Mouse (Mus musculus) right cerebral cortex, postnatal 4 days (tissue): ENCODE measurements around the gene AC109138.7.
A peak's percentile ranks its signal among the peaks of the same experiment; 100 is the strongest.

ENCODE experiments used
- DNase-seq: peaks from one replicate; pipeline ENCODE4 v3.0.0-alpha.2; 2022

The AC109138.7 gene

DNA sequence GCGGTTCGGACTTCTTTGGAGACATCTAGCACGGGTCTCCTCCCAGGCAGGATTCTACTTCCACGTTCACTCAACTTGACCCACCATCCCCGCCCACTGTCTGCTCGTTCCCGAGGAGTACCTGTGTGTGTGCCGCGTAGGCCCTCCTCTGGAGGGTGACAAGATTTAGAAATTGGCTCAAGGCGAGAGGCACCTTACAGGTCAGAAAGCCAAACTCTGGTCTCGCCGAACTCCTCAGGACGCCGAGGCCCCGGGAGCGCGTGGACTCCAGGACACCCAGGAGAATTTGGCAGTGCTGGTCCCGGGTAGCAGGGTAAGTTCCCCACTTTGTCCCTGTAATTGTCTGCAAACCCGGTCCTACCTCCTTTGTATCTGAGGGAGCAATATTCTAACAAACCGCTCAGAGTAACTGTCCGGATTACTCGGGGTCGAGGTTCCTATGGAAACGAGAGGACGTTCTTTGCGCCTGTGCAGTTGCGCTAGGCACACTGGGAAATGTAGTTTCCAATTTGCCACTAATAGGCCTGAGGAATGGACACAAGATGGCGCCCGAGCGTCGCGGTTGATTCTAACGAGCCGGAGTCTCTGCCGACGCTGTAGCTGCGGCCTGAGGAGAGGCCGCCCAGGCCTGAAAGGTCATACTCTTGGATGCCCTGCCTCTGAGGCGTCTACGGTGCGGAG is 43.2 kb downstream of the AC109138.7 start:
- peak; percentile 96 for DNase-seq

DNA sequence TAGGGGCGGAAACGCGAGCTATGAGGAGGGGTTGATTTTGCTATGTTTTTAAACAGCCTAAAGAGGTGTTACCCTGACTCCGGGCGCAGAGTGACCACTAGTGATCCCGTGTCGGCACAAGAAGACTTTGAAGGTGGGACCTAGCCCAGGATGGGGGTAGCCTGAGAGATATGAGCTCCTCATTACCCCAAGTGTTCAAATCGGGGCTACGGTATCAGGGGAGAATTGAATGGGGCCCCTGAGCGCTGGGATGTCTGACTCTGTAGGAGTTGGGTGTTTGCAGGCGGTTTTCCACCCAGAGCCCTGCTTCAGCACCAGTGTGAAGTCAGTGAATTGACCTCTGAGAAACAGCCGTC is 43.7 kb downstream of the AC109138.7 start:
- DNase-seq: no peak

- no peak for DNase-seq
Observed at GRCm38 (mm10) chr19:4261038-4261698, 47.0 kb downstream of the AC109138.7 start.

DNA sequence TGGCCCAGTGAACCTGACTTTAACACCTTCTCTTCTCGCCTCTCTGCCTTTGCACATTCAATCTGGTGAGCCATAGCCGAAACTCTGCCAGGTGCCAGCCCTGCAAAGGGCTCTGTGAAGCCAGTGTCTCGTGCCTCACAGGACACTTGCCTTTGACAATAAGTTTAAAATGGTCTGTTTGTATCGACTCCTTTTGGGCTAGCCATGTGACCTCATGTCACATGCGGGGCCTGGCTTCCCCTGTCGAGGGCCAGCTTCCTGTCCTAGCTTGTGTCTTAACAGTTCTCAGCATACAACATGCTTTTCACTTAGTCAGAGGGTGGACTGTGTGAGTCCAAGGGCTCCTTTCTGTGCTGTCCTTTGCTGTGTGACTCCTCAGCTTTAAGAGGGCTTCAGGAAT is 48.6 kb downstream of the AC109138.7 start:
- no peak for DNase-seq

DNA sequence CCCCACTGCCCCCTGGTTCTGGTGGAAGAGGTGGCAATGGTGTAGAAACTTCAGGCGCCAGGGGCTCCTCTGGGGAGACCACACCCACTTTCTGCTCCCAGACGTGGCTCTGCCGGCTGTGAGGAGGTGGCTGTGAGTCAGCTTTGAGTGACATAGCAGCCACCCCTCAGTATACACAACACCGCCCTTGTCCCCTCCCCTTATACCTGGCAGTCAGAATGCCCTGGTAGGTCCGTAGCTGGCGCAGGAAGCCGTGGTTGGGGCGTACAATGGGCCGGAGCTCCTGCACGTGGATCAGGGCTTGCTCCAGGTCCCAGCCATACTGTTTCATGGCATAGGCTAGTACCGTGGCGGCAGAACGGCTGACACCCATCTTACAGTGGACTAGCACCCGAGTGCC is 49.5 kb downstream of the AC109138.7 start:
- DNase-seq: no peak

GRCm38 (mm10) chr19:4264171-4264780 is 50.1 kb downstream of the AC109138.7 start:
- DNase-seq: no peak

DNA sequence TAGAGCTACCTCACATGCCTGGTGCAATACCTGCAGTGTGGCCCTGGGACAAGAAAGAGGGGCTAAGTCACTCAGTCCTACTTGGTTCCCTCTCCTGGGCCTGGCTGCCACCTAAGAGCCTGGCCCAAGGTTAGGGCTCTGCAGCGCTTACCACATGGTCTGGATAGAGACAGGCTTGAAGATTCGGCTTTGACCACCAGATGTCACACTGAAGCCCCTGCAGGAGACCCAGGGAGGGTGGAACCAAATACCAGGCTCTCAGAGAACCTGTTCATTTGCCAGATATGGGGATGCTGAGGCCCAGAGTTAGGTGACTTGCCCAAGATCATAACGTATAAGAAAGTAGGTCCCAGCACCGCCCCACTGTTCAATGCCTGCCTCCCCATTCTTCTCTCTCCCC is 51.8 kb downstream of the AC109138.7 start:
- DNase-seq: no peak

- DNase-seq: no peak
Observed at GRCm38 (mm10) chr19:4268566-4269361, 54.6 kb downstream of the AC109138.7 start, which contains the start of gene Ssh3. Gene Ssh3 (minus strand): TSS chr19:4269180.

- no peak for DNase-seq
Observed at GRCm38 (mm10) chr19:4270187-4270586, 56.0 kb downstream of the AC109138.7 start.

DNA sequence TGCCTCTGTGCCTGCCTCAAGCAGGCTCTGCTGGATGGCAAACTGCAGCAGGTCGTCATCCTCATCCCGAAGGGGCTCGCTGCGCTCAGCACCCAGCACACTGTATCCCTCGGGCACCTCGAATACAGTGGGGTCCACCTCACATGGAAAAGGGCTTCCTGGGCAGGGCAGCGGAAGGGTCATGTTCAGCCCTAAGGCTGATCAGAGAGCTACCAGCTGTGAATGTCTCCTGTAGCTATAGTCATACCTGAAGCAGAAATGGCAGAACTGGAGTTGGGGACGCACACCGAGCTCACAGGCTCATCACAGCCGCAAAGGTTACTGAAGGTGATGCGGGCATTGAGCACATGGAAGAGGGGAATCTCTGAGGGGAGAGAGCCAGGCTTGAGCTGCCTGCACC is 56.8 kb downstream of the AC109138.7 start:
- no peak for DNase-seq

DNA sequence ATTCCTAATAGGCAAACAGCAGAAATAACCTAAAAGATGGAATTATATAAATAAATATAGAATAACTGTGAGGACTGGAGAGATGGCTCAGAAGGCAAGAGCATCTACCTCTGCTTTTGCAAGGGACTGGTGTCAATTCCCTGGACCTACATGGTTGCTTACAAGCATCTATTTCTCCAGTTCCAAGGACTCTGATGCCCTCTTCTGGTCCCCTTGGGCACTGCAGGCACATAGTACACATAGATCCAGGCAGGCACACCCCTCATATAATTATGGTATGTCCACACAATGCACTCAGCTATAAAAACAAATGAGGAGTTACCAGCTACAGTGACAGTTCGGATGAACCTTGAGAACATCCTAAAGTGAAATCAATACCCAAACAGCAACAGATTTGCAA is 65.3 kb downstream of the AC109138.7 start:
- no peak for DNase-seq

DNA sequence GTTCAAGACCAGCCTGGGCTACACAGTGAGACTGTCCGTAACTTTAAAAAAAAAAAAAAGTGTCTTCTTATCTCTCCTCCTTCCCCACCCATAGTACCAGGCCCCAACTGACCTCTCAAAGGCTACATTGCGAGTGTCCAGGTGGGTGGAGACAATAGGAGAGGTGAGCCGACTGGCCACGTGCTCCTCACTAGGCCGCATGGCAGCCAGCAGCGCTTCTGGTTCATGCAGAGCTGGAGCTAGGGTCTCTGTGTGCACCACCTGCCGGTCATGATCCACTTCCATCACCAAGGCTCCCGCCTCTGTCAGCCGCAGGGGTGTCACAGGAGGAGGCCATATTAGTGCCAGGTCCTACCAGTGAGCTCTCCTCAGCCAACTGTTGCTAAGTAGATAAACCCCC is 66.3 kb downstream of the AC109138.7 start:
- DNase-seq: no peak
